Mouse (Mus musculus) embryonic fibroblast, embryonic 13.5 days (primary cell): ENCODE results near the gene B4galt1. TPM values are rescaled to one million over a fixed set of nuclear protein-coding genes. Genes with fewer than 3 reads are reported as not detected.

Source experiments
- H3K27ac ChIP-seq: 2 replicates; pipeline ENCODE4 v1.5.1; 2012; ENCODE audit warnings: low read length, control low read depth, inconsistent platforms; ENCODE audit not compliant: insufficient read depth
- H3K4me1 ChIP-seq: 2 replicates; pipeline ENCODE4 v1.6.1; 2011; ENCODE audit warnings: low read length; ENCODE audit not compliant: control insufficient read depth, insufficient read depth
- H3K4me3 ChIP-seq: 2 replicates; pipeline ENCODE4 v1.5.1; 2011; ENCODE audit warnings: mild to moderate bottlenecking, control low read depth, low read length; ENCODE audit not compliant: insufficient read depth
- CTCF ChIP-seq: IDR thresholded peaks from 2 replicates; pipeline ENCODE4 v1.5.1; 2011; ENCODE audit warnings: mild to moderate bottlenecking, control low read depth, low read length, moderate library complexity, borderline replicate concordance; ENCODE audit not compliant: insufficient read depth
- POLR2A ChIP-seq: IDR thresholded peaks from 2 replicates; pipeline ENCODE4 v1.6.1; 2011; ENCODE audit warnings: low read depth, mild to moderate bottlenecking, control low read depth, low read length, moderate library complexity
- polyA plus RNA-seq: library from polyadenylated mRNA; stranded (reverse); fragments of >200 nt; gene quantifications from 2 replicates; pipeline ENCODE4 v1.2.4, GENCODE M21; 2011; ENCODE audit warnings: low read depth; ENCODE audit not compliant: missing spikeins, insufficient read length

B4galt1 gene
- polyA plus RNA-seq, 1 experiment: 103 TPM

DNA sequence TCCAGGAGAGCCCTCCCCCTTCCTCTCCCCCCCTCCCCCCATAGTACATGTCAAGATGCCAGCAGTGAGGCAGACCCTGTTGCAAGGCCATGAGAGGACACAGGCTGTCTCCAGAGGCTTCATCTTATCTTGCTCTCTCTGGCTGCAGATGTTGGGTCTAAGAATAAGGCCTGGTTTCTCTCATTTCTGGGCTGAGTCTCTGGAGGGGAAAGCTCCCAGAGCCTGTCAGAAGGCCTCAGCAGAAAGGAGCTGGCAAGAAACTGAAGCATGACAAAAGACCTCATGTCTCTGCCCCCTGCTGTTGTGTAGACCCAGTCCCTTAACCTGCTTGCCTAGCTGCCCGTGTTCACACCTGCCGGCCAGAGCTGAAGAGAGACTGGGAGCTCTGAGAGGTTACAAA lies 19.5 kb upstream of the B4galt1 start:
- Histone ChIP-seq H3K4me1 (peaks cover 4% of the 10 kb centered on the region; the same call in 1 of the 2 replicates), H3K27ac (no peak overlapping the region), H3K4me3 (no peak overlapping the region)
- no peak for TF ChIP-seq CTCF
- no peak for TF ChIP-seq POLR2A

DNA sequence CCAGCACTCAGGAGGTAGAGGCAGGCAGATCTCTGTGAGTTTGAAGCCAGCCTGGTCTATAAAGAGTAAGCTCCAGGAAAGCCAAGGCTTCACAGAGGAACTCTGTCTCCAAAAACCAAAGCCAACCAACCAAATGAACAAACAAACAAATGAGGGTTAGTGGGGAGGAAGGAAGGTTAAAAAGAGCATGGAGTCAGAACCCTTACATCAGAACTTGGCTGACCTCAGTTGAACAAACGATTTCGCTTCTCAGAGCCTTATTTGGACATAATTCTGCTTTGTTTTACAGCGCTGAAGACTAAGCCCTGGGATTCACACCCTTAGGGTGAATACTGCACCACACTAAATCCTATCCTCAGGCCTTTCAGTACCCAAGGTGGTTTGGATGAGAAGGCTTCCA lies 18.3 kb upstream of the B4galt1 start:
- TF ChIP-seq POLR2A (no peak), CTCF (no peak)
- H3K27ac ChIP-seq: no peak overlapping the region
- H3K4me3 ChIP-seq: no peak overlapping the region
- peaks cover 2% of the 10 kb centered on the region; the same call in 1 of the 2 replicates for H3K4me1 ChIP-seq

DNA sequence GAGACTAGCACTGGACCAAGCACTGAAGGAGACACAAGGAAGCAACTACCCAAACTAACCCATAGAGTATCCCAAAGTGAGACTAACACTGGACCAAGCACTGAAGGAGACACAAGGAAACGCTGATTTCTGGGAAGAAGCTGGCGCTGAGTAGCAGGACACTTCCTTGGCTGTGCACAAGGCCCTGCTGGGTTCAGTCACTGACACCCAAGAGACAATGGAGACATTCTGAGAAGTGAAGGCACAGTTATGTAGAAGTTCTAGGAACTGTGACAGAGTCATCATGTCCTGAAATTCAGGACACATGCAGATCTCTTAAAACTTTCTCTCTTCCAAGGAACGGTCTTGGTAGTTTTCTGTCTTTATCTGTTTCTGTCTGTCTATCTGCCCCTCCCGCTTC lies 16.4 kb upstream of the B4galt1 start:
- peaks cover 2% of the 10 kb centered on the region; the same call in 1 of the 2 replicates for H3K4me1 ChIP-seq
- TF ChIP-seq CTCF: no peak
- TF ChIP-seq POLR2A: no peak
- no peak overlapping the region for H3K27ac ChIP-seq
- H3K4me3 ChIP-seq: no peak overlapping the region

DNA sequence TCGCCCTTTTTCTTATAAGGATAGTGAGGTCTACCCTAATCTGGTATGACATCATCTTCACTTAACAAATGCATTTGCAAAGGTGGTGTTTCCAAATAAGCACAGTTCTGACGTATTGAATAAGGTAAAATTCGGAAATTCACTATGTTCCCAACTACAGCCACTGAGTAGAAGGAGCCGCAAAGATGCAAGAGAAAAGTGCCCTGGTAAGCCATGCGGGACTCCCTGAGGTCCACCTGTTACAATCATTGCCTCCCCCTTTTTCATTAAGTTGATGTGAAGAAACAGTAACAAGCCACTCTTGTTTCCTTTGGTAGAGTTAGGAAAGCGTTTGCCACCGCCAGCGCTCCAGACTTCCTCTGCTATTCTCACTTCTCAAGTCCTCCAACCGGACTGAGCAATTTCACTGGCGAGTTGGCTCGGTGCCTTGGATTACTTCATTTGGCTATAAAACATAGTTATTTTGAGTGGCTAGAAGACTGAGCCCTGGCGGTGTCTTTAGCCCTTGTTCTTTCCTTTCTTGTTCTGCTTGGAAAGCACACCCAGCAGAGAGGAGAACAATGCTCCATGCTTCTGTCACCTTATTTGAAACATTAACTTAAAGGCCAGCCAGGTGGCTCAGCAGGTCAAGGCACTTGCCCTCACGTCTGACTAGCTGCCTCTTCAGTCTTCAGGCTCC lies 14.9 kb upstream of the B4galt1 start:
- peaks cover 2% of the 10 kb centered on the region; the same call in 1 of the 2 replicates for H3K4me1 ChIP-seq
- H3K27ac ChIP-seq: no peak overlapping the region
- H3K4me3 ChIP-seq: no peak overlapping the region
- TF ChIP-seq POLR2A (no peak), CTCF (no peak)

DNA sequence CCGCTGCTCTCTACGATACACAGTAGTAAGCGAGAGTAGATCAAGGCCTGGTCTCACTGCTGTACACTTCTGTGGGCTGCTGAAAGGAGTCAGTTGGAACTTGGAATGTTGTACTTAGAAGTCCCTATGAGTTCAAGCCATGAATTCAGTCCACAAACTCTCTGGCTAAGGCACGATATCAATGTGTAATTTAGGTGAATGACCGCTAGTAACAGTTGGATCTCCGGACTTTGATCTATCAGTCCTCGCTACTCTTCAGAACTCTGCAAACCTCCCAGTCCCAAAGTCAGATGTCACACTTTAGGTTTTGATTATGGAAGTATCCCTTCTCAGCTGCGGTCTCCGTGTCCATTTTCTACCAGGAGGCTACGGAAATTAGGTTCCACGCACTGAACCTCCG lies 10.6 kb upstream of the B4galt1 start:
- Histone ChIP-seq H3K27ac (no peak overlapping the region), H3K4me1 (peaks cover 2% of the 10 kb centered on the region; the same call in 1 of the 2 replicates), H3K4me3 (no peak overlapping the region)
- no peak for TF ChIP-seq CTCF
- TF ChIP-seq POLR2A: no peak

DNA sequence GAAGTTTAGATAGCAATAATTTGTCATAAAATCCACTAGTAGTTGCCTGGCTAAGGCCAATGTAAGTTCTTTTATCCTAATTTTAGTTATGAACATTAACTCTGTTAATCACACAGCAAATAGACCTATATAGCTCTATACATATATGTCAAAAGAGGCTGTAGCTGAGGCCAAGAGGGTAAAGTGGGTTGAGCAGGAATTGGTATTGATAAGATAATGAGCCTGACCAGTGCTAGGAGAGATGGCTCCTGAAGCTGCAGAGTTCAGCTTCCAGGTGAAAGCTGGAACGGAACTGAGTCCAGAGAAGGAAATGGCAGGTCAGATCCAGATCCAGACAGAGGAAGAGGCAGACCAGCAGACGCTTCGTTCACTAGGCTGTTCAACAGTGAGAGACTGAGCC lies 9.5 kb upstream of the B4galt1 start:
- H3K4me3 ChIP-seq: no peak overlapping the region
- H3K4me1 ChIP-seq: no peaks in the 10 kb centered on the region
- no peak overlapping the region for H3K27ac ChIP-seq
- TF ChIP-seq CTCF (no peak), POLR2A (no peak)

DNA sequence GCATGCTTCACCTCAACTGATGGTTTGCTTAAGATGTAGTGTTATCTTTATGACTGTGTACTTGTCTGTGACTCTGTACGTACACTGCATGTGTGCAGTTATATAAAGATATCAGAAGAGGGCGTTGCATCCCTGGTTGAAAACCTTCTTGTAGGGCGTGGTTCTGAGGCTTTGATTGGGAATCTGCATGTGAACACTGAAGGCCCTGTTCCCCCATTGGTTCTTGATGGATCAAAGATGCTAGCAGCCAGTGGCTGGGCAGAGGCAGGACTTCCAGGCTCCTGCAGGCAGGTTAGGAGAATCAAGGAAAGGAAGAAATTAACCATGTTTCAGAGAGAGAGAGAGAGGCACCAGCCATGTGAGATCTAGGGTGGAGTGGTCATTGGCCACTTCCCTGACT lies 7.3 kb upstream of the B4galt1 start:
- Histone ChIP-seq H3K4me3 (no peak overlapping the region), H3K27ac (no peak overlapping the region), H3K4me1 (no peaks in the 10 kb centered on the region)
- TF ChIP-seq POLR2A (no peak), CTCF (no peak)

DNA sequence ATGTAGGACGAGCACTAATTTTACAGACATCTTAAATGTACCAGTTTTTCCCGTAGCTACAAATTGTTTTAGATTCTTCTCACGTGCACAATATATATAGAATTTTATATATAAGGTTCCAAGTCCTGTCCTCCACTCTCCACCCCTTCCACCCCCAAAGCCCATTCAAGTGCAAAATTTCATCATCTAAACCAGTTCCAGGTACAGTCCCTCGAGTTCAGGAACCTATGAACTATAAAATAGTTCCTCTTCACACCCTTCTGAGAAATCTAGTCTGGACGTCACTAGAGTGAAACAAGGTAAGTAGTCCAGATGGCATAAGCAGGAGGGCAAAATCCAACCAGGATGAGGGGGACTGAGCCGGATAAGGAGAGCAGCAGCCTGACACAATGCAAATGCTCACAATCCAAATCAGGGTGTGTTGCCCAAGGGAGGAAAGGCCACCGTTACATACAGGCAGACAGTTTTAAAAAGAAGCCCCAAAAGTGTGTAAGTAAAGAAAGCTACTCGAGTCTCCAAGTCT lies 4.1 kb upstream of the B4galt1 start:
- TF ChIP-seq CTCF (no peak), POLR2A (no peak)
- Histone ChIP-seq H3K4me3 (no peak overlapping the region), H3K4me1 (no peaks in the 10 kb centered on the region), H3K27ac (no peak overlapping the region)

DNA sequence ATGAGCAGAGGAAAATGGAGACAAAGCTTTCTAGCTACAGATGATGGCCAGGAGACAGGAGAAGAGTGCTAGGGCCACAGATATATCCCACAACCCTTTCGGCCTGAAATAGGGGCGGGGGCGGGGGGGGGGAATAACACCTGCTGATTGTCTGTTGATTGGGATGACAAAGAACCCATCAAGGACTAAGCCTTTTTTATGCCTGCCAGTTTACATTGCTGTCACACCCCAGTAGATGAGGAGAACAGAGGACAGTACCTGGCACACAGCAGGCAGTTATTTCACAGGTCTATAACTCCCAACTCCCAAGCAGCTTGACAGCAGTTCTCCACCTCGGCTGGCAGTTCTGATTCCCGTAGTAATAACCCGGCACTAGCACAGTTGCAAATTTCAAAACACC lies 2.8 kb upstream of the B4galt1 start:
- Histone ChIP-seq H3K27ac (no peak overlapping the region), H3K4me1 (no peaks in the 10 kb centered on the region), H3K4me3 (no peak overlapping the region)
- TF ChIP-seq POLR2A (no peak), CTCF (no peak)

DNA sequence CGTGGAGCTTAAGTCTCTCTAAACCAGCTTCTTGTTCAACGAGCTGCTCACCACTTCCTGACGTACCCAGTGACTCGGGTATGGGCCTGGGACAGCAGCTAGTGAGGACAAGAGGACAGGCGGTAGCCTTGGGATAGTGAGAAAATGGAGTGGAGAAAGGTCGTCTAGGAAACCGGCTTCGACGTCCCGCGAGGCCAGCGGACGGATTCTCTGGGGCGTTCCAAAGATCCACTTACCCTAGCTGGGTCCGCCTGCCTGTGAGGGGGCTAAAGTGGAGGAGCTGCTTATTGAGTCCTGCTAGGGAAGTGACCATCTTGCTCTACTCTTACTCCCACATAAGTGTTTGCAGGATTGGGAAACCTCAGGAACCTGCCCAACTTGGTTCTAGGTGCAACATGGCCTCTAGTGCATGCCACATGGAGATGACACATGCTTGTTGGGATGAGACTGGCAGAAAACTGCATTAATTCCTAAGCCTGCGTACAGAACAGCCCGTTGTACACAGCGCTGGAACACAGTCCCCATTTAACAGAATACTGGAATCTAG lies 655 bp upstream of the B4galt1 start:
- Histone ChIP-seq H3K4me3 (peak overlapping the region; percentile 65), H3K27ac (peak overlapping the region; percentile 62), H3K4me1 (peaks cover 13% of the 10 kb centered on the region)
- no peak for TF ChIP-seq CTCF
- no peak for TF ChIP-seq POLR2A
